In the genomic region with DNA sequence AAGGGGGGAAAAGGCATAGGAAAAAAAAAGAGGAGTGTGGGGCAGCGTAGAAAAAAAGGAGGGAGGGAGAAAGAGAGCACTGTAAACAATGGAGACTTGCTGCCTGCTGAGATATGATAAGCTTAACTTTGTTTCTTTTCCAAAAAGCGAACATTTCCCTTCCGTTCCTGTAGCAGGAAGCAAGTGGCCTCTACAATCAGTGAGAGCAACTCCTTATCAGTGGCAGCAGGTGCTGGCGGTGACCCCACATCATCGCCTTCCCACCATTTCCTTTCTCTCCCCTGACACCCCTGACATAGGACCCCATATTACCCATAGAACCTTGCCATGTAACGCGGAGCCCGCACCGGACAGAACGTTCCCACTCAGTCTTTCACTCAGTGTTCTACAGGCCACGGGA, we compare ENCODE assay signal across 19 mouse cellular contexts.
DNase-seq lines count a peak whose midpoint lies in the region; ATAC-seq and TF ChIP-seq lines count a peak whose summit lies in the region.
"Had no signal": no experiment of that assay in that cellular context is flagged by ENCODE, and none has a peak within 500 bp of the region (broad histone marks: within the 10 kb centered on the region; RNA-seq: fewer than 3 reads in every experiment).

No protein-coding gene starts in this region.

- 39% methylated on average over 11 of the region's 11 CpGs for WGBS in heart, embryonic 13.5 days
- WGBS in liver, embryonic 12.5 days (ENCODE audit: insufficient replicate concordance) = 14% methylated on average over 11 of the region's 11 CpGs
- WGBS in liver, postnatal 0 days (ENCODE audit: insufficient replicate concordance) = 26% methylated on average over 11 of the region's 11 CpGs
- 17% methylated on average over 11 of the region's 11 CpGs for WGBS in liver, embryonic 16.5 days (ENCODE audit: insufficient replicate concordance)

- peaks cover 8% of the 10 kb centered on the region for H3K4me1 ChIP-seq in heart, embryonic 13.5 days
- 0 out of 2 replicates have a peak, but pooled peaks cover 8% of the 10 kb centered on the region for H3K4me1 ChIP-seq in liver, embryonic 12.5 days
- H3K4me1 ChIP-seq in liver, postnatal 0 days (ENCODE audit: insufficient read depth) = 0 out of 2 replicates have a peak, but pooled peaks cover 4% of the 10 kb centered on the region
- H3K4me1 ChIP-seq in MEL (ENCODE audit: control insufficient read depth in 1 of 2, insufficient read depth in 2 of 2, low read length in 2 of 2) = no peaks in the 10 kb centered on the region
- H3K4me1 ChIP-seq in liver, embryonic 16.5 days (ENCODE audit: control insufficient read depth, low read depth, low read length) = no peaks in the 10 kb centered on the region
- H3K4me1 ChIP-seq: embryonic facial prominence, embryonic 15.5 days had no signal

- no peak for DNase-seq in heart, adult 18-20 months
- no peak for DNase-seq in liver, postnatal 0 days
- peak; percentile 2 for DNase-seq in MEL (ENCODE audit: low read depth, low spot score)
- DNase-seq in ovary, adult 18-20 months (ENCODE audit: low spot score) = no peak
- no peak for DNase-seq in frontal cortex, postnatal 10 days (ENCODE audit: low spot score in 2 of 2)
- DNase-seq: adrenal gland, postnatal 36 days; cerebellum, adult 11-12 months; cerebellum, postnatal 25 days; kidney, postnatal 36 days; left cerebral cortex, postnatal 4 days; retina, postnatal 1 day; thymus, postnatal 4 days had no signal

- H3K9me3 ChIP-seq in heart, embryonic 13.5 days = no peaks in the 10 kb centered on the region
- no peaks in the 10 kb centered on the region for H3K9me3 ChIP-seq in liver, embryonic 12.5 days (replicated peaks)
- no peaks in the 10 kb centered on the region for H3K9me3 ChIP-seq in liver, postnatal 0 days (ENCODE audit: low read length)
- no peaks in the 10 kb centered on the region for H3K9me3 ChIP-seq in MEL (replicated peaks; ENCODE audit: insufficient read depth, low read length)
- no peaks in the 10 kb centered on the region for H3K9me3 ChIP-seq in liver, embryonic 16.5 days (replicated peaks; ENCODE audit: control insufficient read depth, low read length)
- H3K9me3 ChIP-seq: embryonic facial prominence, embryonic 15.5 days had no signal

- H3K27ac ChIP-seq in heart, embryonic 13.5 days (replicated peaks) = no peak overlapping the region
- H3K27ac ChIP-seq in liver, embryonic 12.5 days = no peak overlapping the region
- H3K27ac ChIP-seq in liver, postnatal 0 days (ENCODE audit: low read depth) = no peak overlapping the region
- no peak overlapping the region for H3K27ac ChIP-seq in MEL (ENCODE audit: control insufficient read depth, low read depth, low read length)
- H3K27ac ChIP-seq in liver, embryonic 16.5 days (ENCODE audit: low read length) = no peak overlapping the region
- H3K27ac ChIP-seq: embryonic facial prominence, embryonic 15.5 days had no signal

- peaks cover 7% of the 10 kb centered on the region for H3K27me3 ChIP-seq in heart, embryonic 13.5 days (replicated peaks)
- H3K27me3 ChIP-seq in liver, embryonic 12.5 days (replicated peaks) = no peaks in the 10 kb centered on the region
- 0 out of 2 replicates have a peak, but pooled peaks cover 2% of the 10 kb centered on the region for H3K27me3 ChIP-seq in liver, postnatal 0 days (ENCODE audit: insufficient read depth, low read length)
- no peaks in the 10 kb centered on the region for H3K27me3 ChIP-seq in MEL (ENCODE audit: control insufficient read depth in 1 of 2, insufficient read depth in 2 of 2, low read length in 2 of 2)
- H3K27me3 ChIP-seq in liver, embryonic 16.5 days (ENCODE audit: control insufficient read depth, insufficient read depth, low read depth, low read length) = no peaks in the 10 kb centered on the region
- H3K27me3 ChIP-seq: CH12.LX; embryonic facial prominence, embryonic 15.5 days had no signal

- TF ChIP-seq POLR2A in MEL (IDR thresholded peaks at IDR 0.05; ENCODE audit: control insufficient read depth in 1 of 2, insufficient read depth in 1 of 2, low read depth in 1 of 2, low read length in 2 of 2, poor library complexity in 1 of 2) = no peak

- H3K79me2 ChIP-seq in MEL (ENCODE audit: control insufficient read depth, insufficient read depth, low read length, poor library complexity) = no peaks in the 10 kb centered on the region

- H3K4me2 ChIP-seq in heart, embryonic 13.5 days = peak overlapping the region; percentile 30
- H3K4me2 ChIP-seq in liver, embryonic 12.5 days = peak overlapping the region; percentile 32
- no peak overlapping the region for H3K4me2 ChIP-seq in liver, postnatal 0 days (ENCODE audit: low read depth, low read length)
- no peak overlapping the region for H3K4me2 ChIP-seq in liver, embryonic 16.5 days (ENCODE audit: low read depth, low read length)
- H3K4me2 ChIP-seq: embryonic facial prominence, embryonic 15.5 days; midbrain, embryonic 11.5 days had no signal

- no peaks in the 10 kb centered on the region for H3K36me3 ChIP-seq in heart, embryonic 13.5 days
- H3K36me3 ChIP-seq in liver, embryonic 12.5 days = no peaks in the 10 kb centered on the region
- H3K36me3 ChIP-seq in liver, postnatal 0 days (replicated peaks; ENCODE audit: insufficient read depth, low read length) = no peaks in the 10 kb centered on the region
- no peaks in the 10 kb centered on the region for H3K36me3 ChIP-seq in MEL (ENCODE audit: control insufficient read depth in 1 of 2, insufficient read depth in 2 of 2, low read length in 2 of 2)
- H3K36me3 ChIP-seq in liver, embryonic 16.5 days (ENCODE audit: control insufficient read depth, insufficient read depth) = no peaks in the 10 kb centered on the region
- H3K36me3 ChIP-seq: embryonic facial prominence, embryonic 15.5 days had no signal

- ATAC-seq in heart, embryonic 13.5 days (ENCODE audit: extremely low read depth, insufficient number of reproducible peaks, low FRiP score, low TSS enrichment) = no peak
- ATAC-seq in liver, embryonic 12.5 days = no peak
- no peak; the same call in 1 of the 2 replicates for ATAC-seq in liver, postnatal 0 days
- peak; percentile 13; the same call in 1 of the 2 replicates for ATAC-seq in liver, embryonic 16.5 days (ENCODE audit: low read depth)
- ATAC-seq: forebrain, embryonic 16.5 days had no signal

- no peak overlapping the region for H3K9ac ChIP-seq in heart, embryonic 13.5 days
- H3K9ac ChIP-seq in liver, embryonic 12.5 days = no peak overlapping the region
- no peak overlapping the region for H3K9ac ChIP-seq in liver, postnatal 0 days (replicated peaks)
- H3K9ac ChIP-seq in MEL (ENCODE audit: control insufficient read depth, low read depth, low read length, poor library complexity, severe bottlenecking) = no peak overlapping the region
- H3K9ac ChIP-seq in liver, embryonic 16.5 days (ENCODE audit: low read depth, low read length) = no peak overlapping the region
- H3K9ac ChIP-seq: embryonic facial prominence, embryonic 15.5 days had no signal

- TF ChIP-seq RAD21 in MEL (IDR thresholded peaks at IDR 0.05; ENCODE audit: low read depth, low read length) = no peak

- TF ChIP-seq EP300 in liver, postnatal 0 days (IDR thresholded peaks at IDR 0.05; ENCODE audit: low read depth) = no peak
- no peak for TF ChIP-seq EP300 in MEL (IDR thresholded peaks at IDR 0.05; ENCODE audit: low read depth in 1 of 2, low read length in 2 of 2)

- H3K4me3 ChIP-seq in heart, embryonic 13.5 days = no peak overlapping the region
- H3K4me3 ChIP-seq in liver, embryonic 12.5 days = no peak overlapping the region
- H3K4me3 ChIP-seq in liver, postnatal 0 days (ENCODE audit: low read depth, low read length) = no peak overlapping the region
- H3K4me3 ChIP-seq in MEL (ENCODE audit: control insufficient read depth in 1 of 2, insufficient read depth in 1 of 2, low read depth in 2 of 2, low read length in 2 of 2) = no peak overlapping the region
- H3K4me3 ChIP-seq in liver, embryonic 16.5 days (ENCODE audit: low read depth, low read length) = no peak overlapping the region
- H3K4me3 ChIP-seq: embryonic facial prominence, embryonic 15.5 days had no signal

- TF ChIP-seq CTCF in liver, postnatal 0 days (IDR thresholded peaks at IDR 0.05; ENCODE audit: low read depth) = no peak
- TF ChIP-seq CTCF in MEL (IDR thresholded peaks at IDR 0.05 in 2 of 3, conservative IDR thresholded peaks at IDR 0.05 in 1 of 3; ENCODE audit: control insufficient read depth in 1 of 3, insufficient read depth in 1 of 3, low read depth in 2 of 3, low read length in 3 of 3, poor library complexity in 1 of 3, severe bottlenecking in 1 of 3) = no peak

TF ChIP-seq in MEL, 35 proteins besides CTCF, POLR2A, EP300 and RAD21:
- TF ChIP-seq BHLHE40 (IDR thresholded peaks at IDR 0.05; ENCODE audit: borderline replicate concordance, low read depth, low read length) (no peak), TAL1 (IDR thresholded peaks at IDR 0.05; ENCODE audit: low read length) (peak; percentile 58)

Comparison
In these comparisons a context has a peak if more than half of its experiments do, and no peak if none do; other contexts are left out.
1. H3K4me2 ChIP-seq: peak in heart, embryonic 13.5 days (single experiment) and liver, embryonic 12.5 days (single experiment); none in liver, postnatal 0 days (single experiment) and liver, embryonic 16.5 days (single experiment).